Mouse (Mus musculus) heart, postnatal 0 days (tissue): ENCODE measurements around the gene Pex11a.

ENCODE experiments used
- CTCF ChIP-seq: IDR thresholded peaks from 2 replicates; pipeline ENCODE4 v1.5.1; 2016; ENCODE audit warnings: antibody characterized with exemption, control low read depth, low read depth
- EP300 ChIP-seq: IDR thresholded peaks from 2 replicates; pipeline ENCODE4 v1.6.1; 2016; ENCODE audit warnings: antibody characterized with exemption, low read depth

DNA sequence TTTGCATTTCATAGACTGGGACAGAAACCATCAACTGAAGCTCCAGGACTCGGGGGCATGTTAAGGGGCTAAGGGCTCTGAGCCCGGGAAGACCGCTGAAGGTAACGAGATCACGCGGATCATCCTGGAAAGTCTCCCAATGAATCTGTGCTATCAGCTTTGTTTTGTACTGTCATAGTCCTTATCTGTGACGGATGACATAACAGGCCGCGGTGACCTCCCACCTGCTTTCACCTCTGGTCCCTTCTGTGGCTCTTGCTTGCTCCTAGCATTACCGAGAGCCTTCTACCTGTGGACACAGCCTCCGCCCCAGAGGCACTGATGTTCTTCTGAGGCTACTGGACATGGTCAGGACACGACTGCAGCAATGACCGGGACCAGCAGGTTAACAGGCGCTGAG is 6.4 kb downstream of the Pex11a start:
- TF ChIP-seq CTCF: no peak
- no peak for TF ChIP-seq EP300
